Mouse (Mus musculus) cerebellum, postnatal 10 days (tissue): Measurements from ENCODE around the gene Pih1d2.
A peak's percentile ranks its signal among the peaks of the same experiment; 100 is the strongest.

Experiments used
- DNase-seq, 2 experiments: peaks; one replicate each; pipeline ENCODE4 v3.0.0; 2021; ENCODE audit warnings: mixed read lengths in 2 of 2

Pih1d2 gene

DNA sequence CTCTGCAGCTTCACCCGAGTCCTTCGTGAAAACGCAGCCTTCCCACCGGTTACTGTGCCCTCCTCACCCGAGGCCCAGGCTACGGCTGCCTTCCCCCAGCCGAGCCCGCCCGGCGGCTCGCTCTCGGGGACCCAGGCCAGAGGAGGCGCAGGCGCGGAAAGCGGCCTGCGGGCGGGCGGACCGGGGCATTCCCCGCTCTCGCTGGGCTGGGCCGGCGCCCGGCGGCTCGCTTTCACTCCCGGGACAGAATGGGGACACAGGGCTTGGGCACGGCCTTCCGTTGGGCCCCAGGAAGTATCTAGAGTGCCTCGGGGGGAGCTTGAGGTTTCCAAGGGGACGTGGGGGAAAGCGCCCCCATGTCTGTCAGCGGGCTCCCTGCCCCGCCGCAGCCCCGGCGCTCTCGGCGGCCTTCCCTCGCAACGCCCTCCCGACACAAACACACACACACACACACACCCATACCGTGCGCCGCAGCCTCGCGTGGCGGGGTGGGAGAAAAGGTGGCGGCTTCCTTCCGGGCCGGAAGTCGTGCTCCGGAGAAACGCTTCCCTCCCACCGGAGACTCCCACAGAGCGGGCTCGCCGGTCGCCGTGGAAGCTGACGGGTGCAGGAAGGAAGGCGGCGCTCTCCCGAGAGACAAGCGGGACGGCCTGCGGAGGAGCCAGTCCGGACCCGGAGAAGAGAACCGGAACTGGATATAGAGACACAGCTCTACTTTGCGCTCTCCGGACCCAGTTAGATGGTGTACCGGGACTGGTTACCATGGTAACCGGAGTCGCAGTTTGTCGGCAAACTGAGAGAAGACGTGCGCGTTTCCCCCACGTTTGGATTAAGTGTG, at the start of gene Pih1d2, which contains the start of gene Nkapd1:
Gene Pih1d2 (plus strand): TSS at position 556 of the 838 bp plus-strand sequence.
Gene Nkapd1 (minus strand): TSS at position 699 of the 838 bp plus-strand sequence.
- DNase-seq: peak; percentile 93 to 94

GRCm38 (mm10) chr9:50567372-50567771, 49.7 kb upstream of the Pih1d2 start:
- DNase-seq: no peak

DNA sequence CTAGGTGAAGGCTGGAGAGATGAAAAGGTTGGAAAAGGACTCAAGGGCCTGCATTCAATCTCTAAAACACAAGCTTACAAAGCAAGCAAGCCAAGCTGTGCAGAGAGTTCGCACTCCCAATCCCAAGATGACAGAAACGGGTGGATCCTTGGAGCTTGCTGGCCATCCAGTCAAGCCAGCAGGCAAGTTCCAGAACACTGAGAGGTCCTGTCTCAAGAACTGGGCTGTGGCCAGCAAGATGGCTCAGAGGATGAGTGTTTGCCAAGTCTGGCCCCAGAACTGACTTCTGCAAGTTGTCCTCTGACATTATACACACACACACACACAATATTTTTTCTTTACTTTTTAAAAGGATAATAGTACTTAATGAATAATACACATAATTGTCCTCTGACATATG, 49.2 kb upstream of the Pih1d2 start:
- DNase-seq: peak in 1 of 2 experiments; percentile 7

DNA sequence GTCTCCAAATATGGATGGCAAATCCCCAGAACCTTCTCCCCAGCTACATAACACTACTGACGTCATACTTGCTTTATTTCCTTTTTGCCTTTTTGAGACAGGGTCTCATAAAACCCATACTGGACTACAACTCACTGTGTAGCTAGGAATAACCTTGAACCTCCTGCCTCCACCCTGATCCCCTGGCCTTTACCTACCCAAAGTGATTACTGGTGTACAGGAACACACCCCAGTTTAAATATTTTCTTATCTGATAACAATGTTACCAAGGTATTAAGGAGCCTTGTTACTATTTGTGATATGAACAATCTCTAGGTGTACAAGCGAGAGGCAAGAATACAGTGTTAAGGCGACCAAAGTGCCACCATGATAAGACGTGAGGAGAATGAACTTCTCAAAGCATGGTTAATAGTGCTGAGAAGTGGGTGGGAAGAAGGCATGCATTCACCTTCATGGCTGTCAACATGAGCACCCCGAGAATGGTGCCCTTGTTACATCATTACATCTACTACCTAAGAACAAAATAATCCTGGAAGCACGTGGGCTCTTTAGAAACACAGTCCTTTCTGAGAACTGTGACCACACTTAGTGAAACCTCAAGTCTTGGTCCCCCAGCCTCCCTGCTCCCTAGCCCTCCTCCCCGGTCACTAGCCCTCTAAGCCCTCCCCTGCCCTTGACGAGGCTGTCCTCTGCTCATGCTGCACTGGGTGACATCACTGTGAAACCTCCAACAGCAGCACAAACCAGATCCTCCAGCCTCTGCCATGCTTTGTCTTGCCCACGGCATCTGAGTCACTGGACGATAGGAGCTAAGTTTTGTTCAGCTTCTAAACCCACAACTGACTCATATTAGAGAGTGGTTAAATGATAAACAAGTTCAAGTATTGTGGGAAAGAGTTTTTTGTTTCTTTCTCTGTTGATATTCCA, 47.3 kb upstream of the Pih1d2 start:
- no peak for DNase-seq

DNA sequence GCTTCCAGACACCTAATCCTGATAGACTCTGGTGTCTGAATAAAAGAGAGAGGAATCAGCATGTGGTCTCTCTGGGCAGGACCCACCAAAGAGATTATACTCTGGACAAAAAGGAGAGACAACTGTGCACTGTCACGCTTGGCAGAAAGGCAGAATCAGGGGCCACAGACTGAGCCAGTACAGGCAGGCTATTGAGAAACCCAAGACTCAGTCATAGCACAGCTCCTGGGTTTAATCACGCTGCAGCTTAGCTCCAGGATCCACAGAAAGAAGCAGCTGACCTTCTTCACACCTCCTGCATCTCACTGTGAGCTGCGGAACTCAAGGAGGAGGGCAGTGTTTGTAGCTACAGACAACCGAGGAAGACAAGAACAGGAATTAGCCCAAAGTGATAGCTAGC, 36.8 kb upstream of the Pih1d2 start:
- no peak for DNase-seq

DNA sequence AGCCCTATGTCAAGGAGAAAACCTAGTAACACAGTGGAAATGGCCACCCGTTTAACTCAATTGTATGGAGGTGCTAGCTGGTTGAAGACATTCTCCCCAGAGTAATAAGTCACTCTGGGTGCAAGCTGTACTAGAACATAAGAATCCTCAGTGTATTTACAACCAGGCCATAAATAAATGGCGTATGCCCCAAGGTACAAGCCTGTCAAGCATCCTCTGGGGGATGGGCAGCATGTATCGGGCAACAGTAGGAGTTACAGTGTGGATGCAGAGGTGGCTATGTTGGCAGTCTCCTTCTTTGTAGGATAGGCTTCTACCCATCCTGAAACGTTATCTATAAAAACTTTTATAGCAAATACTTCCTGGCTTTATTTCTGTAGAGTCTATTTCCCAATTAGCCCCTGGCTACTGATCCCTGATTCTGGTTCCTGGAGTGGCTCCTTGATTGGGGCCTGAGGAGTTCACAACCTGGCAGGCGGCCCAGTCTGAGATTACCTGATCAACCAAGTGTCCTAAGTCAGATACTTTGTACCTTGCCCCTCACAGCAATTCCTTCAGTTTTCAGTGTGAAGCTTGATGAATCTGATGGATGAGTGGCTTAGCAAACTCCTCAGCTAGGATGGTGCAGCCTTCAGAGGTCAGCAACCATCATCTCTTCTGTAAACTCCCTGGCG, 31.8 kb upstream of the Pih1d2 start:
- no peak for DNase-seq

GRCm38 (mm10) chr9:50586955-50587354, 30.2 kb upstream of the Pih1d2 start:
- no peak for DNase-seq

GRCm38 (mm10) chr9:50590856-50591518, 26.1 kb upstream of the Pih1d2 start:
- DNase-seq: no peak

GRCm38 (mm10) chr9:50592955-50593354, 24.2 kb upstream of the Pih1d2 start:
- DNase-seq: no peak

DNA sequence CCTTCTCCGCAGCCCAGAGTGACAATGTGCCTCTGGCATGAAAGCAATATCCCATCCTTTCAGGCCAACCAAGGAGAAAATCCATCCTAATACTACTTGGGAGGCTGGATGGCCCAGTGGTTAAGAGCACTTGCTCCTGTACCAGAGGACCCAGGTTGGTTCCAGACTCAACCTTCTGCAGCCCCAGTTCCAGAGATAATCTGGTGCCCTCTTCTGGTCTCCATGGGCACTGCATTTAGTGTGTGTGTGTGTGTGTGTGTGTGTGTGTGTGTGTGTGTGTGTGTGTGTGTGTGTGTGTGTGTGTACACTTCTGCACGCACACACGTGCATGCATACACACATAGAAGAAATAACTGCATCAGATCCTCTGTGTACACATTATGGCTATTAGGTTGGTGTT, 23.6 kb upstream of the Pih1d2 start:
- peak; percentile 47 to 69 for DNase-seq

- DNase-seq: no peak
Measured at GRCm38 (mm10) chr9:50594794-50595417, 22.2 kb upstream of the Pih1d2 start.

- no peak for DNase-seq
Measured at GRCm38 (mm10) chr9:50596973-50597372, 20.1 kb upstream of the Pih1d2 start.

- DNase-seq: no peak
Measured at GRCm38 (mm10) chr9:50601536-50601935, 15.6 kb upstream of the Pih1d2 start.

GRCm38 (mm10) chr9:50602055-50602845, 14.9 kb upstream of the Pih1d2 start:
- DNase-seq: no peak

GRCm38 (mm10) chr9:50603189-50603997, 13.7 kb upstream of the Pih1d2 start, which contains the start of the genes Sdhd and Timm8b:
Gene Sdhd (minus strand): TSS chr9:50603812.
Gene Timm8b (plus strand): TSS chr9:50603910.
- DNase-seq: peak; percentile 95 to 97

DNA sequence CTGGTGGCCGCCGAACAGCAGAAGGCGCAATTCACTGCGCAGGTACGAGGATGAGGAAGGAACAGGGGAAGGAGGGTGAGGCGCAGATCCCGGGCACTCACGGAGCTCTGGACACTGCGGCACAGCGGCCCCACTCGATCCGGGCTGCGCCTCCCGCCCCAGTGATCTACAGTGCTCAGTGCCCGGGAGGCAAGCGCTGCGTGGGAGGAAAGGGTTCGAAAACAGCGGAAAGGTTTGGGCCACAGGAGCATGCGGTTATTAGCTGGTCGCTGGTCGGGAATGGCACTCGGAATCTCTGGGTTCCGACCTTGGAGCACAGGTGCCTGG, 13.2 kb upstream of the Pih1d2 start:
- DNase-seq: no peak

DNA sequence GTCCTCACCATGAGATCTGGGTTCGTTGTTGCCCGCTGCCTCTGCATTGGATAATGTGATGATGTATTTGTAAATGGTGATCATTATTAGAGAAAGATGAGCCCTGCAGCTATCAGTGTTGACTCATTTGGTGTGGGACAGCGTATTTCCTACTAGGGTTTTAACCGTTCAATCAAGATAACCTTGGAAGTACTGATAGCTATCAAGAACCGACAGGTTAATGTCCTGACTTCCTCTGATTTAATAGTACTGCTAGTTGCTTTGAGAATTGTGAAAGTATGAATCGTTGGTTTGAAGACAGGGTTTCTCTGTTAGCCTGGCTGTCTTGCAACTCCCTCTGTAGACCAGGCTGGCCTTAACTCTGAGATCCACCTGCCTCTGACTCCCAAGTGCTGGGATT, 12.8 kb upstream of the Pih1d2 start:
- DNase-seq: no peak

GRCm38 (mm10) chr9:50612115-50612514, 5.0 kb upstream of the Pih1d2 start:
- no peak for DNase-seq

DNA sequence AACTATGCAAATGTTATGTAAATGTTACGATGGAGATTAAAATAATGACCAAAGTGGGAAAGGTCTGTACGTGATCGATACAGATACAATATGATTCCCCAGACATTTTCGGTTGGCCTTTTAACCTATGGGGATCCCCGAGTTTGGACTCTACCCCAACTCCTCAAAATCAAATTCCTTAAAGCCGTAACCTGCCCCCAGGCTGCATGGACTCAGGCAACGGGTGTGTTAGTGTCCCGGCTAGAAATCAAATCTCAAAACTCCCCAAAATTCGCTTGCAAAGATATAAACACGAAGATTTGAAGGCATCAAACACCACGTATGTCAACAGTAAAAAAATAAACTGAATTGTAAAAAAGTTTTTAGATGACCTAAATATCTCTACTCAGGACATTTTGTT, 960 bp upstream of the Pih1d2 start:
- DNase-seq: no peak

DNA sequence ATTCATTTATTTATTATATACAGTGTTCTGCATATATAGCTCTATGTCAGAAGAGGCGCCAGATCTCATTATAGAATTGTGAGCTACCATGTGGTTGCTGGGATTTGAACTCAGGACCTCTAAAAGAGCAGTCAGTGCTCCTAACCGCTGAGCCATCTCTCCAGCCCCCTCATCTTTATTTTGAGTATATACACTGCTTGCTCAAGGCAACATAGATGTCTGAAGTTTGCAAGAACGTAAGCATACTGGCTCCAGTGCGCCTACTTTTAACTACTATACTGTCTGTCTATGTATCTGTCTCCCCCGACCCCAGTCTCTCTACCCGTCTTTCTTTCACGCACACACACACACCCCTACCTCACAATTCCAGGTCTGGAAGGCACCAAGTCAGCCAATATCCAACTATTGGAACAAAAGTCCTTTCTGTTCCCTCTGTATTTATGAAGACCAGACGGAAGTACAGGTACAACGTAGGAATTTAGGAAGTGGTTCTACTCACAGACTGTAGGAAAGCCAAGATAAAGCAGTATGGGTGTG, 741 bp downstream of the Pih1d2 start:
- DNase-seq: no peak
